Mouse (Mus musculus): ENCODE results near the gene Snu13. TPM values are rescaled to one million over a fixed set of nuclear protein-coding genes. Genes with fewer than 3 reads are reported as not detected.

Snu13 gene
- polyA plus RNA-seq, 1 experiment from 2014 or later: 376 TPM

DNA sequence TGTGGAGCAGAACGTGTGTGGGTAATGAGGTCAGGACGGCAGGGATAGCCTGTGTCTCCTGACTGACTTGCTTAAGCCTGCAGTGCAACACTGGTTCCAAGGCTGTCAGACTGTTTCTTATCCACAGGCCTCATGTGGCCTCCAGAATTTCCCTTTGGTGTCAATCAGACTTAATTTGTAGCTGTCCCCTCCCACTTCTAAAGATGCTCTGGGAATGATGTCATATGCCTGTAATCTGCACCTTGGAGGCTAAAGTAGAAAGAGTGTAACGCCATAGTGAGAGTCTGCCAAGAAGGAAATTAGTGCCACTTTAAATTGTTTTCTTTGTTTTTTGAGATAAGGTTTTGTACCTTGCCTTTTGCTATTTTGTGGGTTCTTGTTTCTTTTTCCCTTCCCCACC lies 28.1 kb downstream of the Snu13 start:
- Histone ChIP-seq H3K27me3 (ENCODE audit: low read depth, poor library complexity, severe bottlenecking) (no peaks in the 10 kb centered on the region), H3K9me3 (replicated peaks) (no peaks in the 10 kb centered on the region), H3K4me1 (peaks cover 33% of the 10 kb centered on the region), H3K36me3 (peaks cover 56% of the 10 kb centered on the region), H3K27ac (replicated peaks) (no peak overlapping the region), H3K4me3 (no peak overlapping the region)
- no peak for DNase-seq (ENCODE audit: low spot score)
- WGBS: 86% methylated on average over 3 of the region's 3 CpGs

- H3K9me3 ChIP-seq (replicated peaks): no peaks in the 10 kb centered on the region
- 79% methylated on average over 4 of the region's 4 CpGs for WGBS
- peaks cover 38% of the 10 kb centered on the region for H3K36me3 ChIP-seq
- H3K4me1 ChIP-seq: peaks cover 36% of the 10 kb centered on the region
- no peak overlapping the region for H3K27ac ChIP-seq (replicated peaks)
- DNase-seq (ENCODE audit: low spot score): no peak
- H3K27me3 ChIP-seq (ENCODE audit: low read depth, poor library complexity, severe bottlenecking): no peaks in the 10 kb centered on the region
- peak overlapping the region; percentile 85; the same call in 1 of the 2 replicates for H3K4me3 ChIP-seq
Observed at GRCm38 (mm10) chr15:82017461-82017860, 29.9 kb downstream of the Snu13 start.

GRCm38 (mm10) chr15:82016830-82017229 lies 30.6 kb downstream of the Snu13 start:
- H3K4me3 ChIP-seq: peak overlapping the region; percentile 85
- peak overlapping the region; percentile 91 for H3K27ac ChIP-seq (replicated peaks)
- no peak for DNase-seq (ENCODE audit: low spot score)
- peaks cover 36% of the 10 kb centered on the region for H3K4me1 ChIP-seq
- H3K9me3 ChIP-seq (replicated peaks): no peaks in the 10 kb centered on the region
- 25% methylated on average over 6 of the region's 6 CpGs for WGBS
- H3K36me3 ChIP-seq: peaks cover 37% of the 10 kb centered on the region
- no peaks in the 10 kb centered on the region for H3K27me3 ChIP-seq (ENCODE audit: low read depth, poor library complexity, severe bottlenecking)

GRCm38 (mm10) chr15:82016101-82016808 lies 31.1 kb downstream of the Snu13 start:
- Histone ChIP-seq H3K27me3 (ENCODE audit: low read depth, poor library complexity, severe bottlenecking) (no peaks in the 10 kb centered on the region), H3K4me1 (peaks cover 36% of the 10 kb centered on the region), H3K4me3 (peak overlapping the region; percentile 85), H3K9me3 (replicated peaks) (no peaks in the 10 kb centered on the region), H3K36me3 (peaks cover 33% of the 10 kb centered on the region), H3K27ac (replicated peaks) (peak overlapping the region; percentile 91)
- 0% methylated on average over 53 of the region's 53 CpGs for WGBS
- DNase-seq (ENCODE audit: low spot score): peak; percentile 99

GRCm38 (mm10) chr15:82015392-82016100 lies 31.9 kb downstream of the Snu13 start:
- peaks cover 36% of the 10 kb centered on the region for H3K4me1 ChIP-seq
- no peak for DNase-seq (ENCODE audit: low spot score)
- peaks cover 26% of the 10 kb centered on the region for H3K36me3 ChIP-seq
- H3K9me3 ChIP-seq (replicated peaks): no peaks in the 10 kb centered on the region
- H3K27ac ChIP-seq (replicated peaks): peak overlapping the region; percentile 91
- peak overlapping the region; percentile 85 for H3K4me3 ChIP-seq
- under 1% methylated on average over 39 of the region's 39 CpGs for WGBS
- H3K27me3 ChIP-seq (ENCODE audit: low read depth, poor library complexity, severe bottlenecking): no peaks in the 10 kb centered on the region

GRCm38 (mm10) chr15:82014745-82015391 lies 32.5 kb downstream of the Snu13 start:
- Histone ChIP-seq H3K4me1 (peaks cover 36% of the 10 kb centered on the region), H3K36me3 (peaks cover 19% of the 10 kb centered on the region), H3K27me3 (ENCODE audit: low read depth, poor library complexity, severe bottlenecking) (no peaks in the 10 kb centered on the region), H3K4me3 (peak overlapping the region; percentile 85), H3K27ac (replicated peaks) (peak overlapping the region; percentile 91), H3K9me3 (replicated peaks) (no peaks in the 10 kb centered on the region)
- DNase-seq (ENCODE audit: low spot score): no peak
- 21% methylated on average over 9 of the region's 9 CpGs for WGBS

- DNase-seq (ENCODE audit: low spot score): no peak
Observed at GRCm38 (mm10) chr15:82011947-82012346, 35.5 kb downstream of the Snu13 start.

GRCm38 (mm10) chr15:82004257-82004656 lies 43.1 kb downstream of the Snu13 start:
- 91% methylated on average over 8 of the region's 8 CpGs for WGBS
- Histone ChIP-seq H3K4me1 (no peaks in the 10 kb centered on the region), H3K27me3 (ENCODE audit: low read depth, poor library complexity, severe bottlenecking) (no peaks in the 10 kb centered on the region), H3K4me3 (no peak overlapping the region), H3K36me3 (peaks cover 50% of the 10 kb centered on the region), H3K27ac (replicated peaks) (no peak overlapping the region), H3K9me3 (replicated peaks) (no peaks in the 10 kb centered on the region)
- DNase-seq (ENCODE audit: low spot score): no peak

More at GRCm38 (mm10) chr15:82011947-82012346, 35.5 kb downstream of the Snu13 start:
- no peaks in the 10 kb centered on the region for H3K27me3 ChIP-seq (ENCODE audit: low read depth, poor library complexity, severe bottlenecking)
- H3K27ac ChIP-seq (replicated peaks): no peak overlapping the region
- peaks cover 29% of the 10 kb centered on the region for H3K4me1 ChIP-seq
- H3K36me3 ChIP-seq: peaks cover 7% of the 10 kb centered on the region; the same call in 1 of the 2 replicates
- 92% methylated on average over 6 of the region's 6 CpGs for WGBS
- H3K4me3 ChIP-seq: no peak overlapping the region
- H3K9me3 ChIP-seq (replicated peaks): no peaks in the 10 kb centered on the region

DNA sequence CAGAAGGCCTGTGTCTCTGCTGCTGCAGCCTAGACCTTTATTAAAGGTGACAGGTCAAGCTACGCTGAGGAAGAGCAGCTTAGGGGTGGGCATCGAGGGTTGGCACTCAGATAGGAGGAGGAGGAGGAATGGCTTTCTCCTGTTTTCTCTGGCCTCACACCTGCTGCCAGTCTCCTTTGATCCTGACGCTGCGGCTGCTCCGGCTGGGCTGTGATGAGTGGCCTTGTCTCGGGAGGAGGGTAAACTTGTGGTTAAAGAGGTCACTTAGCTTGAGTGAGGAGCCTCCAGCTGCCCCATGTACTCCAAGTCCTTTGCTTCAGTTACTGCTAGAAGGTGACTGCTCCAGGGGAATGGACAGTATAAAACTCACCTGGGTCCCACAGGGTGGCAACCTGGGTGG lies 53.4 kb downstream of the Snu13 start:
- H3K4me3 ChIP-seq: no peak overlapping the region
- H3K36me3 ChIP-seq: peaks cover 64% of the 10 kb centered on the region
- H3K9me3 ChIP-seq (replicated peaks): no peaks in the 10 kb centered on the region
- no peak overlapping the region for H3K27ac ChIP-seq (replicated peaks)
- 88% methylated on average over 6 of the region's 6 CpGs for WGBS
- DNase-seq (ENCODE audit: low spot score): no peak
- peaks cover 4% of the 10 kb centered on the region for H3K4me1 ChIP-seq
- H3K27me3 ChIP-seq (ENCODE audit: low read depth, poor library complexity, severe bottlenecking): no peaks in the 10 kb centered on the region

GRCm38 (mm10) chr15:81990549-81990948 lies 56.8 kb downstream of the Snu13 start:
- Histone ChIP-seq H3K27ac (replicated peaks) (no peak overlapping the region), H3K4me3 (no peak overlapping the region), H3K27me3 (ENCODE audit: low read depth, poor library complexity, severe bottlenecking) (no peaks in the 10 kb centered on the region), H3K4me1 (peaks cover 9% of the 10 kb centered on the region), H3K36me3 (peaks cover 31% of the 10 kb centered on the region), H3K9me3 (replicated peaks) (no peaks in the 10 kb centered on the region)
- no peak for DNase-seq (ENCODE audit: low spot score)
- WGBS: 48% methylated on average over 7 of the region's 7 CpGs
